Mouse (Mus musculus) embryonic stem cell, embryonic (primary cell): ENCODE measurements around the gene Dtnb.

Experiments used
- CTCF ChIA-PET, 4 experiments: fragments of 300-600 bp in 2 of 4; fragments of 350-600 bp in 2 of 4; sonication (Branson Sonifier 250); formaldehyde crosslinking; loops; one replicate each; lab custom pipeline; 2022; ENCODE audit warnings: inconsistent platforms in 2 of 4; lab: Charles Lee
- POLR2A ChIA-PET, 4 experiments: fragments of 300-600 bp in 2 of 4; fragments of 350-600 bp in 2 of 4; sonication (Branson Sonifier 250); formaldehyde crosslinking; loops; one replicate each; lab custom pipeline; 2022; ENCODE audit warnings: antibody characterized with exemption in 4 of 4, inconsistent platforms in 1 of 4; lab: Charles Lee

Gene Dtnb

DNA sequence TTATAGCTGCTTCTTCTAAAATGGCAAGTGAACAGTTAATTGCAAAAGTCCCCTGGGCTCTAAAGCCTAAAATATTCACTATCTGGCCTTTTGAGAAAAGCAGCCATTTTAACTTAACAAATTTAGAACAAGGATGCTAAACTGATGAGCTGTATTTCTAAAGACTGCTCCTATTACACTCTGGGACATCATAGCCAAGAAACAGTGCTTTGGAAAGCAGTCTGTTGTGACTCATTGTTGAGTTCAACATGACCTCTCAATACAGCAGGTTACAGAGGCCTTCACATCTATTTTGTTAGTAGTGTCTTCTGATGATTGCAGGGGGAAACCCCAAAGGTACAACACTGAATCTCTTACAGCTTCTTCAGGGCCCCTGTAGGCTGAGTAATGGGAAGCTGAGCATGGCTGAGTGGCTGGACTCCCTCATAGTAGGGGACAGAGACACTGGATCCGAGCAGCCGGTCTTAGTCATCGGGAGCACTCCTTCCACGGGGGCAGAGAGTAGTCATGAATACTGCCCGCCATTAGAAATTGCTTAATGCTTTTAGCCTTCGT, 157.4 kb downstream of the Dtnb start:
- ChIA-PET CTCF (no interaction called here), POLR2A (interaction anchor here in 3 of 4 experiments (0.6 to 2.4 kb wide), 7 partner anchors 9 to 155 kb away, joined by 3 to 9 read pairs (median 3); no protein-coding TSS in a partner anchor)

GRCm38 (mm10) chr12:3732623-3733265, 160.6 kb downstream of the Dtnb start:
- CTCF ChIA-PET = interaction anchor here in 2 of 4 experiments (0.6 to 1.0 kb wide), 2 partner anchors 49 to 224 kb away, joined by 4 to 9 read pairs; no protein-coding TSS in a partner anchor
- POLR2A ChIA-PET = interaction anchor here in 3 of 4 experiments (0.6 to 0.8 kb wide), 6 partner anchors 12 to 339 kb away, joined by 3 to 4 read pairs (median 3); no protein-coding TSS in a partner anchor

DNA sequence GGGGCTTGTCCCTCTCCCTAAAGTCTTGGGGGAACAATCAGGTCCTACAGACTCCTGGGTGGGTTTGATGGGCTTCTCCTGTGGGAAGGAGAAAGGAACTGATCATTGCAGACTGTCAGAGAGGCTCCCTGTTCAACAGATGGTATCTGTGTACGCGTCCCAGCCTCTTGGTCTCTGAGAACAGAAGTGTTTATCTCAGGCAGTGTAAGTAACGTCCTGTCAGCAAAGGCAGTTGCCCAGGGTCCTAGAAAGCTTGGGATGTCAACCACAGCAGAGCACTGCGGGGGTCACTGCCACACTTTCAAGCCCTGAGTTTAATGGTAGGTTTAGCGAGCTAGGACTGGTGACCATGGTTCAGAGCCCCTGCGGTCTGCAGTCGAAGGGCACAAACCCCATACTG, 161.1 kb downstream of the Dtnb start:
- ChIA-PET CTCF (interaction anchor here in 1 of 4 experiments (0.7 kb wide), 1 partner anchor 48 kb away, joined by 3 read pairs; no protein-coding TSS in a partner anchor), POLR2A (interaction anchor here in 3 of 4 experiments (0.6 to 1.2 kb wide), 5 partner anchors 16 to 339 kb away, joined by 3 to 4 read pairs (median 3); no protein-coding TSS in a partner anchor)

- ChIA-PET CTCF (interaction anchor here in 1 of 4 experiments (0.6 kb wide), 1 partner anchor 307 kb away, joined by 3 read pairs; no protein-coding TSS in a partner anchor), POLR2A (interaction anchor here in 3 of 4 experiments (1.0 to 2.3 kb wide), 5 partner anchors 8 to 198 kb away, joined by 3 to 9 read pairs (median 3); no protein-coding TSS in a partner anchor)
Measured at GRCm38 (mm10) chr12:3737009-3737408, 164.8 kb downstream of the Dtnb start.

GRCm38 (mm10) chr12:3738741-3739529, 166.8 kb downstream of the Dtnb start:
- ChIA-PET CTCF (no interaction called here), POLR2A (interaction anchor here in 2 of 4 experiments (0.8 to 2.3 kb wide), 10 partner anchors 10 to 374 kb away, joined by 3 to 9 read pairs (median 4); no protein-coding TSS in a partner anchor)

- ChIA-PET CTCF (interaction anchor here in 1 of 4 experiments (1.0 kb wide), 1 partner anchor 41 kb away, joined by 3 read pairs; no protein-coding TSS in a partner anchor), POLR2A (interaction anchor here in 1 of 4 experiments (0.8 to 1.8 kb wide), 6 partner anchors 9 to 373 kb away, joined by 3 to 6 read pairs (median 3); no protein-coding TSS in a partner anchor)
Measured at GRCm38 (mm10) chr12:3739749-3740704, 167.8 kb downstream of the Dtnb start.

DNA sequence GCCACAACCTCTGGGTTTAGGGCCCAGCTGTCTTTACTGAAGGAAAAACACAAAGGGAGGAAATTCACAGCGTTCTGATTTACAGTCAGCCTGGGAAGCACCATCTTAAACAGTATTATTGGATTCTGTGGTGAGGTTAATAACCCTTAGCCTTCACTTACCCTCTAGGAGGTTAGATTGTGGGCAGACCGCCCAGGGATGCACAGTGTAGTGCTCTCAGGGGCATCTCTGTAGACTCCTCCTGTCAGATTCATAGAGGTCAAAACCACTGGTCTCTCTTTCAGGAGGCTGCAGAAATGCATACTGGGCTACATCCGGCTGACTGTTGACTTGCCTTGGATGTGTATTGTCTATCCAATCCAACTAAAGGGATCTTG, 168.5 kb downstream of the Dtnb start:
- POLR2A ChIA-PET = interaction anchor here in 1 of 4 experiments (0.8 to 0.9 kb wide), 2 partner anchors 9 to 16 kb away, joined by 3 read pairs; no protein-coding TSS in a partner anchor
- CTCF ChIA-PET = interaction anchor here in 2 of 4 experiments (0.5 to 1.0 kb wide), 2 partner anchors 40 to 41 kb away, joined by 3 to 4 read pairs; no protein-coding TSS in a partner anchor

- ChIA-PET POLR2A (no interaction called here), CTCF (interaction anchor here in 1 of 4 experiments (0.7 kb wide), 1 partner anchor 36 kb away, joined by 4 read pairs; no protein-coding TSS in a partner anchor)
Measured at GRCm38 (mm10) chr12:3745432-3746105, 173.4 kb downstream of the Dtnb start.

DNA sequence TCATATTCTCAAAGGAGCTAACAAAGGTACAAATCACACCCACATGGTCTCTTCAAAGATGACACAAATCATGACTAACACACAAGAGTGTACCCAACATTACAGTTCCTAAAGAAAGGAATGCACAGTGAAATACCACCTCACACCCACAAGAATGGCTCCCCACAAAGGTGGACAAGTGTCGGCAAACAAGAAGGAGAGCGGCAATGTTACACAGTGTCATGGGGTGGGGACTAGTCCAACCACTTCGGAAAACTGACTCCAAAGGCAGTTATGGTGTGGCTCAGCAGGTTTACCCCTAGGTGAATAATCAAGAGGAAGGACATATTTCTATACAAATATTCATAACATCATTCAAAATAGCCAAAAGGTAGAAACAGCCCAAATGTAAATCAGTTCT, 174.2 kb downstream of the Dtnb start:
- POLR2A ChIA-PET = no interaction called here
- CTCF ChIA-PET = interaction anchor here in 1 of 4 experiments (0.5 kb wide), 1 partner anchor 186 kb away, joined by 3 read pairs; no protein-coding TSS in a partner anchor

GRCm38 (mm10) chr12:3747583-3747982, 175.4 kb downstream of the Dtnb start:
- ChIA-PET CTCF (no interaction called here), POLR2A (no interaction called here)

- CTCF ChIA-PET = interaction anchor here in 1 of 4 experiments (0.6 kb wide), 1 partner anchor 219 kb away, joined by 3 read pairs; no protein-coding TSS in a partner anchor
- POLR2A ChIA-PET = interaction anchor here in 1 of 4 experiments (1.5 kb wide), 1 partner anchor 16 kb away, joined by 4 read pairs; no protein-coding TSS in a partner anchor
Measured at GRCm38 (mm10) chr12:3755522-3755921, 183.3 kb downstream of the Dtnb start.

GRCm38 (mm10) chr12:3756216-3756615, 184.0 kb downstream of the Dtnb start:
- CTCF ChIA-PET = interaction anchor here in 1 of 4 experiments (1.1 kb wide), 1 partner anchor 25 kb away, joined by 3 read pairs; no protein-coding TSS in a partner anchor
- POLR2A ChIA-PET = interaction anchor here in 1 of 4 experiments (1.0 kb wide), 1 partner anchor 210 kb away, joined by 3 read pairs; no protein-coding TSS in a partner anchor

DNA sequence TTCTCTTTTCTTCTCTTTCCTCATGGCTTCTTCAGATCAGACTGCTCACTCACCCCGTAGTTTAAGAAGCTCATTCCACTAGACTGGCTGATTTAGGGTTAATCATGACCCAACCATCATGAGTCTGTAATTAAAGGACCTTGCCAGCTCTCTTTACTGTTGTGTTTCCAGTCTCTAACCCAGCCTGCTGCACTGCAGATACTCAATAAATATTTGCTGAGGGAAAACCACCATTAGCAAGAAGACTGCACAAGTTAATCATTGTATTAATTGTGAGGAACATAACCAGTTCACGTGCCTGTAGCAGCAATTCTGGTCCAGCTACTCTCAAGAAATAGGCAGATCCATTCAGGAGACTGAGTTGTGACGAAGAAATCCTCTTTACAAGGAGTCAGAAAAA, 185.9 kb downstream of the Dtnb start:
- POLR2A ChIA-PET = interaction anchor here in 1 of 4 experiments (1.2 to 1.7 kb wide), 4 partner anchors 23 to 59 kb away, joined by 3 to 5 read pairs (median 4); no protein-coding TSS in a partner anchor

DNA sequence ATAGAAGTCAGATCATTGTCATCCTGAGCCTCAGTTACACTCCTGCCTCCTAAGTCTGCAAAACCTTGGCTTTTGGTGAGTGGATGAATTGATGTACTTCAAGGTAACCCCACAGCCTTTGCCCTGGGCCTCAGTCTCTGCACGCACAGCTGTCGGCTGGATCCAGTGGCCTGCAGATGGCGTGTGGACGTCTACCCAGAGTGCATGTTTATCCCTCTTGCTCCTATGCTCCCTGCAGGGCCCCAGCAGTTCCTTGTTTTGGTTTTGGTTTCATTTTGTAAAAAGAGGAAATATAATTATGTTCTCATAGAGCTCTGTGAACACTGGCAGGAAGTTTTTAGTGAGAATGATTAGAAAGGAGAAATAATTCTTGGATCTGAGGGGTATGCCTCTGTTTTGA, 187.2 kb downstream of the Dtnb start:
- CTCF ChIA-PET = no interaction called here
- POLR2A ChIA-PET = interaction anchor here in 2 of 4 experiments (0.7 to 1.2 kb wide), 4 partner anchors 22 to 1057 kb away, joined by 3 to 5 read pairs (median 4); no protein-coding TSS in a partner anchor

More for the DNA sequence above, 185.9 kb downstream of the Dtnb start:
- CTCF ChIA-PET = interaction anchor here in 1 of 4 experiments (0.7 kb wide), 1 partner anchor 151 kb away, joined by 7 read pairs; no protein-coding TSS in a partner anchor

GRCm38 (mm10) chr12:3760876-3761590, 188.9 kb downstream of the Dtnb start:
- ChIA-PET CTCF (interaction anchor here in 1 of 4 experiments (0.6 kb wide), 2 partner anchors 21 to 221 kb away, joined by 3 to 10 read pairs; no protein-coding TSS in a partner anchor), POLR2A (interaction anchor here in 1 of 4 experiments (0.6 kb wide), 1 partner anchor 639 kb away, joined by 3 read pairs; no protein-coding TSS in a partner anchor)
